Mouse (Mus musculus) hindbrain, postnatal 0 days (tissue): ENCODE data around the gene Kcnj13. TPM values are rescaled to one million over a fixed set of nuclear protein-coding genes. Genes with fewer than 3 reads are reported as not detected.
A peak's percentile ranks its signal among the peaks of the same experiment; 100 is the strongest.

ENCODE experiments used
- ATAC-seq: fragments of 200-750 bp; cut with Nextera tagmentation; 2 replicates; pipeline ENCODE4 v1.8.0; 2017; ENCODE audit warnings: mild to moderate bottlenecking, moderate TSS enrichment, moderate library complexity
- DNase-seq: peaks from one replicate; pipeline ENCODE4 v3.0.0-alpha.2; 2015; ENCODE audit warnings: low spot score
- H3K27ac ChIP-seq: fragments of 300-500 bp; sonication (generic); 2 replicates; pipeline ENCODE4 v1.5.1; 2014; ENCODE audit warnings: mild to moderate bottlenecking
- H3K27me3 ChIP-seq: fragments of 300-500 bp; sonication (generic); 2 replicates; pipeline ENCODE4 v1.6.1; 2014; ENCODE audit warnings: low read length, mixed read lengths; ENCODE audit not compliant: insufficient read depth
- H3K36me3 ChIP-seq: fragments of 300-500 bp; sonication (generic); 2 replicates; pipeline ENCODE4 v1.6.1; 2014; ENCODE audit warnings: low read length, mixed read lengths; ENCODE audit not compliant: insufficient read depth
- H3K4me1 ChIP-seq: fragments of 300-500 bp; sonication (generic); 2 replicates; pipeline ENCODE4 v1.6.1; 2014; ENCODE audit warnings: antibody characterized with exemption, low read length, mixed read lengths; ENCODE audit not compliant: insufficient read depth
- H3K4me2 ChIP-seq: fragments of 300-500 bp; sonication (generic); 2 replicates; pipeline ENCODE4 v1.6.1; 2014; ENCODE audit warnings: low read depth, mild to moderate bottlenecking, low read length, moderate library complexity, mixed read lengths
- H3K4me3 ChIP-seq: fragments of 300-500 bp; sonication (generic); 2 replicates; pipeline ENCODE4 v1.5.1; 2014; ENCODE audit warnings: low read length
- H3K9ac ChIP-seq: fragments of 300-500 bp; sonication (generic); replicated peaks from 2 replicates; pipeline ENCODE4 v1.6.1; 2014; ENCODE audit warnings: mild to moderate bottlenecking, low read length, moderate library complexity, mixed read lengths
- H3K9me3 ChIP-seq: fragments of 300-500 bp; sonication (generic); 2 replicates; pipeline ENCODE4 v1.6.1; 2016; ENCODE audit warnings: low read length, mixed read lengths
- CTCF ChIP-seq: IDR thresholded peaks from 2 replicates; pipeline ENCODE4 v1.5.1; 2016; ENCODE audit warnings: antibody characterized with exemption, control low read depth, low read depth
- WGBS: fragments of 180-500 bp; shearing (Covaris S2); extraction: QIAGEN DNeasy Blood & Tissue Kit; methylation state at CpG from one replicate; pipeline ENCODE4 v1.1.7; 2014; 5-methylcytosine and 5-hydroxymethylcytosine counted together
- polyA plus RNA-seq: library from polyadenylated mRNA; unstranded; fragments of >200 nt; fragmentation: Nextera tagmentation; extraction: Ambion mirVana; gene quantifications from 2 replicates; pipeline ENCODE4 v1.2.1, GENCODE M21; 2015
- total RNA-seq: library from RNA; depleted of rRNA; stranded (reverse); fragments of >200 nt; gene quantifications from 2 replicates; pipeline ENCODE4 v1.2.3, GENCODE M21; 2014

Gene Kcnj13
- total and polyA plus RNA-seq, 2 experiments from 2014 or later = 12.7 to 37.3 TPM

- Histone ChIP-seq H3K4me3 (no peak overlapping the region), H3K4me2 (no peak overlapping the region), H3K36me3 (no peaks in the 10 kb centered on the region), H3K9ac (no peak overlapping the region), H3K27ac (0 out of 2 replicates have a peak overlapping the region, but pooled peaks have one; percentile 32), H3K27me3 (no peaks in the 10 kb centered on the region), H3K9me3 (no peaks in the 10 kb centered on the region), H3K4me1 (no peaks in the 10 kb centered on the region)
- DNase-seq (peak; percentile 30), ATAC-seq (no peak)
- WGBS = 70% methylated on average over 7 of the region's 7 CpGs
- no peak for TF ChIP-seq CTCF
These were observed 2.5 kb upstream of the Kcnj13 start for GRCm38 (mm10) chr1:87396923-87397586.

- Histone ChIP-seq H3K9me3 (no peaks in the 10 kb centered on the region), H3K4me2 (no peak overlapping the region), H3K27ac (no peak overlapping the region), H3K4me3 (no peak overlapping the region), H3K4me1 (no peaks in the 10 kb centered on the region), H3K9ac (no peak overlapping the region), H3K36me3 (peaks cover 8% of the 10 kb centered on the region; the same call in 1 of the 2 replicates), H3K27me3 (no peaks in the 10 kb centered on the region)
- DNase-seq = no peak
- TF ChIP-seq CTCF = no peak
- no peak for ATAC-seq
- 90% methylated on average over 3 of the region's 3 CpGs for WGBS
These were observed 909 bp downstream of the Kcnj13 start for GRCm38 (mm10) chr1:87393444-87394195.

- no peak for DNase-seq
- Histone ChIP-seq H3K27me3 (no peaks in the 10 kb centered on the region), H3K4me1 (no peaks in the 10 kb centered on the region), H3K27ac (no peak overlapping the region), H3K9ac (no peak overlapping the region), H3K4me3 (no peak overlapping the region), H3K9me3 (no peaks in the 10 kb centered on the region), H3K4me2 (no peak overlapping the region), H3K36me3 (peaks cover 16% of the 10 kb centered on the region; the same call in 1 of the 2 replicates)
- 94% methylated on average over 9 of the region's 9 CpGs for WGBS
- no peak for ATAC-seq
- no peak for TF ChIP-seq CTCF
These were observed 8.0 kb downstream of the Kcnj13 start for GRCm38 (mm10) chr1:87386436-87387092.

- 96% methylated on average over 3 of the region's 3 CpGs for WGBS
These were observed 13.4 kb downstream of the Kcnj13 start for GRCm38 (mm10) chr1:87381152-87381551.

GRCm38 (mm10) chr1:87379919-87380318 is 14.6 kb downstream of the Kcnj13 start:
- H3K9me3 ChIP-seq = no peaks in the 10 kb centered on the region
- no peak overlapping the region for H3K27ac ChIP-seq
- H3K4me2 ChIP-seq = no peak overlapping the region
- no peak overlapping the region for H3K4me3 ChIP-seq
- no peak for ATAC-seq
- DNase-seq = peak; percentile 50
- H3K36me3 ChIP-seq = 0 out of 2 replicates have a peak, but pooled peaks cover 15% of the 10 kb centered on the region
- 87% methylated on average over 1 of the region's 1 CpGs for WGBS
- peak; percentile 58 for TF ChIP-seq CTCF
- H3K9ac ChIP-seq = no peak overlapping the region
- H3K4me1 ChIP-seq = no peaks in the 10 kb centered on the region
- H3K27me3 ChIP-seq = no peaks in the 10 kb centered on the region

More at GRCm38 (mm10) chr1:87381152-87381551, 13.4 kb downstream of the Kcnj13 start:
- Histone ChIP-seq H3K27ac (no peak overlapping the region), H3K4me3 (no peak overlapping the region), H3K9me3 (no peaks in the 10 kb centered on the region), H3K27me3 (no peaks in the 10 kb centered on the region), H3K36me3 (0 out of 2 replicates have a peak, but pooled peaks cover 11% of the 10 kb centered on the region), H3K4me1 (no peaks in the 10 kb centered on the region), H3K9ac (no peak overlapping the region), H3K4me2 (no peak overlapping the region)
- no peak for TF ChIP-seq CTCF
- DNase-seq (no peak), ATAC-seq (no peak)

- Histone ChIP-seq H3K4me2 (no peak overlapping the region), H3K4me3 (no peak overlapping the region), H3K4me1 (no peaks in the 10 kb centered on the region), H3K9me3 (no peaks in the 10 kb centered on the region), H3K36me3 (0 out of 2 replicates have a peak, but pooled peaks cover 15% of the 10 kb centered on the region), H3K9ac (no peak overlapping the region), H3K27me3 (no peaks in the 10 kb centered on the region), H3K27ac (no peak overlapping the region)
- no peak for DNase-seq
- ATAC-seq = no peak
- WGBS = 84% methylated on average over 3 of the region's 3 CpGs
- no peak for TF ChIP-seq CTCF
These were observed 16.4 kb downstream of the Kcnj13 start for GRCm38 (mm10) chr1:87378024-87378560.
